Mouse (Mus musculus): Measurements from ENCODE around the gene Rhobtb3.
"Not testable (repeated sequence)": the region's sequence is repeated elsewhere in the genome, so short reads cannot be mapped to it uniquely, and the experiment has no call there.

DNA sequence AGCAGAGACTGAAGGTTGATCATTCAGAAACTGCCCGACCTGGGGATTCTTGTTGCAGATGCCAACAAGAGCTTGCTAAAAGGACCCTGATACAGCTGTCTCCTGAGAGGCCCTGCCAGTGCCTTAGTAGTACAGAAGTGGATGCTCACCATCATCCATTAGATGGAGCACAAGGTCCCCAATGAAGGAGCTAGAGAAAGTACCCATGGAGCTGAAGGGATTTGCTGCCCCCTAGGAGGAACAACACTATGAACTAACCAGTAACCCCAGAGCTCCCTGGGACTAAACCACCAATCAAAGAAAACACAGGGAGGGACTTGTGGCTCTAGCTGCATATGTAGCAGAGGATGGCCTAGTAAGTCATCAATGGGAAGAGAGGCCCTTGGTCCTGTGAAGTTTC is 42.8 kb downstream of the Rhobtb3 start:
- not testable (repeated sequence) for TF ChIP-seq CTCF (IDR thresholded peaks at IDR 0.05; ENCODE audit: borderline replicate concordance, control insufficient read depth, extremely low read depth, insufficient read depth, low read length, poor library complexity); POLR2A (IDR thresholded peaks at IDR 0.05; ENCODE audit: control insufficient read depth, extremely low read depth, insufficient read depth, low read length, poor library complexity)

All from thymus, adult 2 months (tissue).